Mouse (Mus musculus) left cerebral cortex, postnatal 14 days (tissue): Measurements from ENCODE around the gene Olfr975. TPM values are rescaled to one million over a fixed set of nuclear protein-coding genes. Genes with fewer than 3 reads are reported as not detected.
"Not testable (repeated sequence)": the region's sequence is repeated elsewhere in the genome, so short reads cannot be mapped to it uniquely, and the experiment has no call there.

Experiments
- DNase-seq, 2 experiments: peaks; one replicate each; pipeline ENCODE4 v3.0.0; 2021 to 2022; ENCODE audit warnings: low spot score in 2 of 2, mixed read lengths in 1 of 2
- intact Hi-C: fragments of 180-260 bp; cut with DNase I; formaldehyde crosslinking; loops from one replicate; pipeline ENCODE4 v1.15.1; 2025
- long read RNA-seq, 2 experiments: library from polyadenylated mRNA; stranded (forward); transcript quantifications; one replicate each; pipeline ENCODE4 v2.0.0; 2021
- total RNA-seq, 2 experiments: library from RNA; stranded (reverse); gene quantifications; 2 replicates each; pipeline ENCODE4 v1.2.3; 2021

Olfr975 gene
- not detected for total RNA-seq
- long read RNA-seq, experiment 1 = 0 reads
- long read RNA-seq, experiment 2 = 0 reads

- DNase-seq = no peak
- intact Hi-C loops = no loop called here
Measured at GRCm38 (mm10) chr9:39951946-39952345, at the start of gene Olfr975. TSS of gene Olfr975 (minus strand) at chr9:39952046.

GRCm38 (mm10) chr9:39991813-39992212 is 40.0 kb upstream of the Olfr975 start, which contains the start of gene Olfr978:
TSS of gene Olfr978 (plus strand) at chr9:39992113.
- DNase-seq = no peak
- intact Hi-C loops = no loop called here

- intact Hi-C loops, DNase-seq: not testable (repeated sequence)
Measured at GRCm38 (mm10) chr9:39976581-39977145, 24.8 kb upstream of the Olfr975 start.

- intact Hi-C loops, DNase-seq: not testable (repeated sequence)
Measured at GRCm38 (mm10) chr9:39961033-39961432, 9.2 kb upstream of the Olfr975 start, which contains the start of gene Olfr976. TSS of gene Olfr976 (minus strand) at chr9:39961133.

- intact Hi-C loops = no loop called here
- DNase-seq = no peak
Measured at GRCm38 (mm10) chr9:39937201-39937600, 14.6 kb downstream of the Olfr975 start, which contains the start of gene Olfr974. TSS of gene Olfr974 (plus strand) at chr9:39937501.

- DNase-seq, intact Hi-C loops: not testable (repeated sequence)
Measured at GRCm38 (mm10) chr9:39928837-39929236, 23.0 kb downstream of the Olfr975 start.

GRCm38 (mm10) chr9:39927975-39928836 is 23.6 kb downstream of the Olfr975 start:
- DNase-seq, intact Hi-C loops: not testable (repeated sequence)

GRCm38 (mm10) chr9:39909939-39910338 is 41.9 kb downstream of the Olfr975 start:
- intact Hi-C loops = no loop called here
- DNase-seq = no peak

GRCm38 (mm10) chr9:39907036-39907435 is 44.8 kb downstream of the Olfr975 start, which contains the start of gene Olfr229:
TSS of gene Olfr229 (plus strand) at chr9:39907336.
- intact Hi-C loops = no loop called here
- no peak for DNase-seq

- intact Hi-C loops = no loop called here
Measured at GRCm38 (mm10) chr9:39905106-39905505, 46.7 kb downstream of the Olfr975 start.

More at GRCm38 (mm10) chr9:39905106-39905505, 46.7 kb downstream of the Olfr975 start:
- no peak for DNase-seq

Other genes with a start within 250 kb of the Olfr975 start
- not detected for gene Olfr149, start 244.9 kb downstream of the Olfr975 start, total RNA-seq
- gene Olfr965, start 240.7 kb downstream of the Olfr975 start, total RNA-seq = not detected
- not detected for gene Olfr150, start 221.1 kb downstream of the Olfr975 start, total RNA-seq
- not detected for gene Olfr967, start 205.8 kb downstream of the Olfr975 start, total RNA-seq
- gene Olfr968, start 168.8 kb downstream of the Olfr975 start, total RNA-seq = not detected
- not detected for gene Olfr969, start 161.1 kb downstream of the Olfr975 start, total RNA-seq
- not detected for gene Olfr970, start 143.2 kb downstream of the Olfr975 start, total RNA-seq
- not detected for gene Olfr971, start 115.2 kb downstream of the Olfr975 start, total RNA-seq
- not detected for gene Olfr972, start 85.6 kb downstream of the Olfr975 start, total RNA-seq
- not detected for gene Olfr229, start 44.7 kb downstream of the Olfr975 start, total RNA-seq
- not detected for gene Olfr974, start 14.5 kb downstream of the Olfr975 start, total RNA-seq
- gene Olfr976, start 9.1 kb upstream of the Olfr975 start, total RNA-seq = not detected
- not detected for gene Olfr978, start 40.1 kb upstream of the Olfr975 start, total RNA-seq
- gene Olfr979, start 51.4 kb upstream of the Olfr975 start, total RNA-seq = not detected
- not detected for gene Olfr980, start 57.5 kb upstream of the Olfr975 start, total RNA-seq
- gene Olfr981, start 69.4 kb upstream of the Olfr975 start, total RNA-seq = not detected
- not detected for gene Olfr982, start 121.8 kb upstream of the Olfr975 start, total RNA-seq
- not detected for gene Olfr983, start 141.5 kb upstream of the Olfr975 start, total RNA-seq
- under 1 TPM in 1 of 2 experiments, not detected in 1; 0.07 TPM for gene Olfr984, start 162.2 kb upstream of the Olfr975 start, total RNA-seq
- gene Olfr985, start 178.1 kb upstream of the Olfr975 start, total RNA-seq = not detected
- not detected for gene Tmem225, start 196.1 kb upstream of the Olfr975 start, total RNA-seq
- gene Olfr986, start 228.9 kb upstream of the Olfr975 start, total RNA-seq = under 1 TPM in 1 of 2 experiments, not detected in 1; 0.13 TPM
- 1 to 10 TPM; 2.3 to 2.5 TPM for gene Zfp202, start 240.3 kb upstream of the Olfr975 start, total RNA-seq